19 mouse cellular contexts compared by ENCODE assay signal in genomic region chr6:97995606-97996307, GRCm38 (mm10).
DNase-seq lines count a peak whose midpoint lies in the region; ATAC-seq lines count a peak whose summit lies in the region.
"Had no signal": no experiment of that assay in that cellular context is flagged by ENCODE, and none has a peak within 500 bp of the region (broad histone marks: within the 10 kb centered on the region; RNA-seq: fewer than 3 reads in every experiment).

No protein-coding gene starts in this region.

- no peak overlapping the region for H3K4me2 ChIP-seq in kidney, embryonic 14.5 days (replicated peaks; ENCODE audit: low read depth, low read length)
- H3K4me2 ChIP-seq in neural tube, embryonic 13.5 days: no peak overlapping the region
- H3K4me2 ChIP-seq: heart, embryonic 13.5 days; hindbrain, embryonic 14.5 days; neural tube, embryonic 12.5 days had no signal

- H3K9me3 ChIP-seq in kidney, embryonic 14.5 days (ENCODE audit: control insufficient read depth, low read length): no peaks in the 10 kb centered on the region
- no peaks in the 10 kb centered on the region for H3K9me3 ChIP-seq in neural tube, embryonic 13.5 days
- H3K9me3 ChIP-seq: forebrain, embryonic 10.5 days; heart, embryonic 13.5 days; midbrain, embryonic 10.5 days; neural tube, embryonic 12.5 days had no signal

- no peak overlapping the region for H3K9ac ChIP-seq in kidney, embryonic 14.5 days (ENCODE audit: low read depth, low read length)
- no peak overlapping the region for H3K9ac ChIP-seq in neural tube, embryonic 13.5 days
- H3K9ac ChIP-seq: heart, embryonic 13.5 days; hindbrain, embryonic 14.5 days; liver, embryonic 14.5 days; neural tube, embryonic 12.5 days had no signal

- H3K36me3 ChIP-seq in kidney, embryonic 14.5 days (ENCODE audit: control insufficient read depth, insufficient read depth, low read length): no peaks in the 10 kb centered on the region
- no peaks in the 10 kb centered on the region for H3K36me3 ChIP-seq in neural tube, embryonic 13.5 days
- H3K36me3 ChIP-seq: forebrain, embryonic 10.5 days; midbrain, embryonic 10.5 days; neural tube, embryonic 12.5 days had no signal

- H3K4me3 ChIP-seq in kidney, embryonic 14.5 days (ENCODE audit: low read length): no peak overlapping the region
- no peak overlapping the region for H3K4me3 ChIP-seq in neural tube, embryonic 13.5 days
- H3K4me3 ChIP-seq: forebrain, embryonic 10.5 days; gastrocnemius, adult 2 months; heart, embryonic 13.5 days; midbrain, embryonic 10.5 days; neural tube, embryonic 12.5 days had no signal

- no peaks in the 10 kb centered on the region for H3K27me3 ChIP-seq in kidney, embryonic 14.5 days (ENCODE audit: control insufficient read depth, insufficient read depth, low read length)
- H3K27me3 ChIP-seq in neural tube, embryonic 13.5 days: 0 out of 2 replicates have a peak, but pooled peaks cover 3% of the 10 kb centered on the region
- H3K27me3 ChIP-seq: heart, embryonic 13.5 days; neural tube, embryonic 12.5 days had no signal

- ATAC-seq in kidney, embryonic 14.5 days (ENCODE audit: low FRiP score, low TSS enrichment): 0 out of 2 replicates have a peak, but pooled peaks have one; percentile 49
- peak; percentile 61; the same call in 1 of the 2 replicates for ATAC-seq in neural tube, embryonic 13.5 days (ENCODE audit: low read depth)
- ATAC-seq in megakaryocyte, adult 5-6 weeks (ENCODE audit: poor library complexity, severe bottlenecking): peak; percentile 95
- peak; percentile 33; the same call in 1 of the 2 replicates for ATAC-seq in neutrophil, adult 5-6 weeks (ENCODE audit: extremely low read depth, insufficient number of reproducible peaks, low FRiP score, poor library complexity, severe bottlenecking)

- DNase-seq in kidney, adult 18-20 months: no peak
- no peak for DNase-seq in neural tube, embryonic 10.5 days (ENCODE audit: extremely low spot score, low spot score)
- DNase-seq in adrenal gland, postnatal 14 days: no peak
- no peak for DNase-seq in right cerebral cortex, postnatal 4 days
- DNase-seq: adrenal gland, adult 2 months; cerebellum, postnatal 25 days; gastrocnemius, adult 2 months; left cerebral cortex, postnatal 4 days; right cerebral cortex, postnatal 14 days had no signal

- 36% methylated on average over 11 of the region's 11 CpGs for WGBS in kidney, embryonic 14.5 days
- 51% methylated on average over 11 of the region's 11 CpGs for WGBS in neural tube, embryonic 13.5 days

- H3K27ac ChIP-seq in kidney, embryonic 14.5 days (ENCODE audit: low read depth, low read length): no peak overlapping the region
- no peak overlapping the region for H3K27ac ChIP-seq in neural tube, embryonic 13.5 days (replicated peaks)
- H3K27ac ChIP-seq: forebrain, embryonic 10.5 days; gastrocnemius, adult 2 months; heart, embryonic 13.5 days; hindbrain, embryonic 14.5 days; liver, embryonic 14.5 days; midbrain, embryonic 10.5 days; neural tube, embryonic 12.5 days had no signal

- 0 out of 2 replicates have a peak, but pooled peaks cover 4% of the 10 kb centered on the region for H3K4me1 ChIP-seq in kidney, embryonic 14.5 days (ENCODE audit: control insufficient read depth, insufficient read depth, low read length)
- peaks cover 17% of the 10 kb centered on the region for H3K4me1 ChIP-seq in neural tube, embryonic 13.5 days (replicated peaks)
- H3K4me1 ChIP-seq: neural tube, embryonic 12.5 days had no signal

Comparison
In these comparisons a context has a peak if more than half of its experiments do, and no peak if none do; other contexts are left out.
1. ATAC-seq: peak in every context shown above with its lines; median percentile 95 in megakaryocyte, adult 5-6 weeks; 61 in neural tube, embryonic 13.5 days; 49 in kidney, embryonic 14.5 days; 33 in neutrophil, adult 5-6 weeks.